Mouse (Mus musculus): ENCODE measurements around the gene Smurf1. TPM values are rescaled to one million over a fixed set of nuclear protein-coding genes. Genes with fewer than 3 reads are reported as not detected.

The Smurf1 gene
- 10 to 100 TPM; 15.7 to 20.2 TPM for total RNA-seq (2021)
- long read RNA-seq, experiment 1, full-length matches to known transcripts = 24 of 44 reads
- long read RNA-seq, experiment 1, partial matches to known transcripts = 3 of 44 reads
- long read RNA-seq, experiment 1, other reads (novel, unspliced or antisense) = 17 of 44 reads
- long read RNA-seq, experiment 2, full-length matches to known transcripts = 20 of 30 reads
- long read RNA-seq, experiment 2, partial matches to known transcripts = 3 of 30 reads
- long read RNA-seq, experiment 2, other reads (novel, unspliced or antisense) = 7 of 30 reads

DNA sequence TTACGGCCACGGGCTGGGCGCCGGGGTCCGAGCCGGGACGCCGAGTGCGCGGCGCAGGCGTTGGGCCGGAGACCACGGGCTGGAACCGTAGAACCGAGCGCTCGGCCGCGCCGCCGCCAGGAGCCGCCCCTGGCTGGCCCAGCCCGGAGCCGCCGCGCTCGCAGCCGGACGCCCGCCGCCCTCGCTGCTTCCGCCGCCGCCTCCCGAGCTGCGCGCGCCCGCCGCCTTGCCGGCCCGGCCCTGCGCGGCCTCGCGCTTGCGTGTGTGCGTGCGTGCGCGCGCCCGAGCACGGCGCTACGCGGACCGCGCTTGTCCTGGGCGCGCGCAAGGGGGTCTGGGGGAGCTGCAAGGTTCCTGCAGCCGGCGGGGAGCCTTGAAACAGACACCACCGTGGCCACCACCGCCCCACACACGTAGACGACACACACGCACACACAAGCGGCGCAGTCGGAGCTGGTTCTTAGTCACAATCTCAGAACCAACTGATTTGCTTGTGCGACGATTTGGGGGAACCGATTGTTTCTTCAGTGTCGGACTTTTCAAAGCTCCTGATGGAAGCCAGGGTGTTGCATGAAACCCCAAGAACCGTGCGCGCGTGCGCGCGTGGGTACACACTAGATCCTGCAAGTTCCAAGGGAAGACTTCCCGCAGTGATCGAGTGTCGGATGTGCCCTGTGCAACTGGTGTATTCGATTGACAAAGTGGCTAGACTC is at the start of gene Smurf1:
TSS of gene Smurf1 (minus strand) at position 209 of the 713 bp plus-strand sequence.
- DNase-seq = peak; percentile 89

DNA sequence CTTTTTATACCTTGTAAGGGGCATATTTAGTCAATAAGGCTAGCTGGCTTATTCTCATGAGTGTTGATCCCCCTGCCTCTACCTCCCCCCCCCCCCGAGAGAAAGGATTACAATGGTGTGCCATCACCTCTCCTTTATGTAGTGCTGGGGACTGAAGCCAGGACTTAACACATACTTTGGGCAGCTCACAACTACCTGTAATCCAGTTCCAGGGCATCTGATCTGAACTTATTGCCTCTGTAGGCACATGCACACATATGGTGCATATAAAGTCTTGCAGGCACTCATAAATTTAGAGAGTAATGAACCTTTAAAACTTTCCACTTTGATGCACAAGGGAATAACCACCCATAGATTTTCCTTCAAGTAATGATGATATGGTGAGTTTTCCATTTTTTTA is 48.6 kb upstream of the Smurf1 start:
- DNase-seq = no peak

DNA sequence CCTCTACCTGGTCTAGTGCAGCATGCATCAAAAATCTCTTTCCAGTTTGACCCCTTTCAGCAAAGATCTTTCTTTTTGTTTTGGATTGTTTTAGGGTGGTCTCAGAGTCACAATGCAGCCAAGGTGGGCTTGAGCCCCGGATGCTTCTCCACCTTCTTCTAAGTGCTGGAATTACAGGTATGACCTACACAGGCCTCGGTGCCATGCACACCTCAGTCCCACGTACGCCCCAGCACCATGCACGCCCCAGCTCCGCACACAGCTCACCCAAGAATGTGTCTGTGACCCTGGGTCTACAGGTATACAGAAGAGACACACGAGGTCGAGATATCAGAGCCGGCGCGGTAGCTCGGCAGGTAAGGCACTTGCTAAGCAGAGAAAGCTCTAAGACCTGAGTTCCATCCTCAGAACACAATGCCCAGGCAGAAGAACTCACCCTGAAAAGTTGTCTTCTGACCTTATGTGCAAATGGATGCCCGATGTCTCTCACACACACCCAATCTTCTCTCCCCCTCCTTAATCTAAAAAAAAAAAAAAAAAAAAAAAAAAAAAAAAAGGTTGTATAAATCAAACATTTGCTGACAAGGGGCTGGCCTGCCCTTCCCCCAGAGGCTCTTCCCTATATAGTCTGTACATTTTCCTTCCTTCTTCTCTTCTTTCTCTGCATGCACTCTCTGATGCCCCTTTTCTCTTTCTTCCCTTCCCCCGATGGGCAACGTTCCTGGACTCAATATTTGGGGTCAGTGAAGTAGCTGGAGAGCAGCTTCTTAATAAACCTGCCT is 43.4 kb upstream of the Smurf1 start:
- DNase-seq = no peak

DNA sequence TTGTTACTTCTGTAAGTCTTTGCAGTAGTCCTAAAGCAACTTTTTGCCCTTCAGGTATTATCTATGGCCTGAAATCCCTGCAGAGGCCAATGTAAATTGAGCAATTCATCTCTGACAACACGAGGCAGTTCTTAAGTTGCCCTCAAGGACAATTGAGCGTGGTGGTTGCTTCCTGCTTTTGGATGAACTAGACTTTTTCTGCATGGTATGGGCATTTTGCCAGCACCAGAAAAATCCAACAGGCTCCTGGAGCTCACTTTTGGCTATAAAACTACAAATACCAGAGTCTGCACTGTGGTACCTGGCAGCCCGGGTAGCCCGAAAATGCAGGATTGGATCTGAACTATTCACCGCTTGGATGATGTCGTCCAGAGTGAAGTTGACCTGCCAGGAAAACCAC is 39.9 kb upstream of the Smurf1 start:
- no peak for DNase-seq

DNA sequence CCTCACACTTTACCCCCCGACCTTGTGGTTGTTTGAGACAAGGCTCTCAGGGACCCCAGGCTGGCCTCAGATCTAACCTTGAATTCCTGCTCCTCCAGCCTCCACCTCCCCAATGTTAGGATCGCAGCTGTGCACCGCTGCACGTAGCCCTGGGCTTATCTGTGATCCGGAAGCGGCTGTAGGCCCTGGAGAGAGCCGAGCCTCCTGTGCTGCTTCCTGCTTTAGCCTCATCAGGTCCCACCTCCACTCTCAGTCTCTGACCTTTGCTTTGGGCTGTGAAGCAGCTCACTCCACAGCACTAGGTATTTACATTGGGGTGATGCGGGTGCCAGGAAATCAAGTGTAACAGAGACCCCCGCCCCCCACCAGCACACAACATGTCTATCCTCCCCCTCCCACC is 38.8 kb upstream of the Smurf1 start:
- DNase-seq = no peak

DNA sequence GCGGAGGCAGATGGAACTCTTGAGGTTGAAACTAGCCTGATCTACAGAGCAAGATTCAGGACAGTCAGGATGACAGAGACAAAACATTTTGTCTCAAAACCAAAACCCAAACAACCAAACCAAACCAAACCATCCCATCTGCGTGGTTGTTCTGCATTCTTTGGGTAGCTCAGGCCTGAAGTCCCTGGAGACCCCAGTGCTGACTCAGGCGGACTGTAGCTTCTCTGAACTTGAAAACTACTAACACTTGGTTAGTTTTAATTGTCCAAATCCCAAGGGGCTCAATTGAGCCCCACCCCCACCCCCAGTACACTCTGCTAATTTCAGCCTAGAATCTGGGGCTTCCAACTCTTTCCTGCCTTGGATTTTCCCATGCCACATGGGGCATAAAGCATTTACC is 37.7 kb upstream of the Smurf1 start:
- no peak for DNase-seq

DNA sequence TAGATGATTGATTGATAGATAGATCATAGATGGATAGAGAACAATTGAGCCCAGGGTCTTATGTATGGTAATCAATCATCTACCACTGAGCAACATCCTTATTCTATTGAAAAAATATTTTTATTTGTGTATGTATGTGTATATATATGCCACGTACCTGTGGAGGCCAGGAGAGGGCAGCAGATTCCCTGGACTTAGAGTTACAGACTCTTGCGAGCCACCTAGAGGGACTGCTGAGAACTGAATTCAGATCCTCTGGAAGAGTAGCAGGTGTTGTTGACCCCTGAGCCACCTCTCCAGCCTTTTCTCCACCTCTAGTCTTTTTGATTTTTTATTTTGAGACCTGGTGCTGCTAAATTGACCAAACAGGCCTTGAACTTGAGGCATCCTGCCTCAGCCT is 32.8 kb upstream of the Smurf1 start:
- DNase-seq = no peak

DNA sequence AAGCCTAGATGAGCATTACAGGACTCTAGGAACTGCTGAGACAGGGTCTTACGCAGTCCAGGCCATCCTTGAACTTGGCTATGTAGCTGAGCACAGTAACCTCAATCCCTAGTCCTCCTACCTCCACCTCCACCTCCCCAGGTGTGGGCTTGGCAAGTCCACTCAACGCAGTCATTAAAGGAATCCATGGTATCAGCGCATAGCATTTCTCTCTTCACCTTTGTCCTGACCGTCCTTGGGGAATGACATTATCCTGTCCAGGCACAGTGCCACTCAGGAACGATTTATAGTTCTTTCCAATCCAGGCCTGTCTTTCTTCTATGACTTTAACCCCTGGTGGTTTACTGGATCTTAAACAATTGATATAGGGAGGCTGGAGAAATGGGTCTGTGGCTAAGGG is 24.8 kb upstream of the Smurf1 start:
- DNase-seq = no peak

DNA sequence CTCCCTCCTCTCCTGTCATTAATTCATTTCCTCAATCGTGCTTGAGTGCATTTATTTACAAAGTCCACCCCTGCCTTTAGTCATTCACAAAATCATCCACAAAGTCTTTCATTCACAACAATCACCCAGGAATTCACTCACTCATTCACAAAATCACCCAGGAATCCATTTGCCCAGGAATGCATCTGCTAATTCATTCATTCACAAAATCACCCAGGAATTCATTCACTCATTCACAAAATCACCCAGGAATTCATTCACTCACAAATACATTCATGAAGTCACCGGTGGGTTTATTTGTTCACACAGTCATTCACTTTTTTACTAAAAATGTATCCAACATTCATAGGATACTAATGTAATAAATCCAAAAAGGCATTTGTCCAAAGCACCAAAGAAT is 24.4 kb upstream of the Smurf1 start:
- no peak for DNase-seq

DNA sequence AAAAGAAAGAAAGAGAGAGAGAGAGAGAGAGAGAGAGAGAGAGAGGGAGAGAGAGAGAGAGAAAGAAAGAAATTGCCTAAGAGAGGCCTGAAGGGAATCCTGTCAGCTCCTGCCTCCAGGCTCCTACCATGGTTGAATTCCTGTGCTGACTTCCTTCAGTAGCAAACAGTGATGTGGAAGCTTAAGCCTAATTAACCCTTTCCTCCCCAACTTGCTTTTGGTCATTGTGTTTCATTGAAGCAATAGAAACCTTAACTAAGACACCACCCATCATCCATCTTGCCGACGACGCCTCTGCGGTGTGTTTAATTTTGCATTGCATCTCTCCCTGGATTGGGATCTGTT is 23.4 kb upstream of the Smurf1 start:
- no peak for DNase-seq

DNA sequence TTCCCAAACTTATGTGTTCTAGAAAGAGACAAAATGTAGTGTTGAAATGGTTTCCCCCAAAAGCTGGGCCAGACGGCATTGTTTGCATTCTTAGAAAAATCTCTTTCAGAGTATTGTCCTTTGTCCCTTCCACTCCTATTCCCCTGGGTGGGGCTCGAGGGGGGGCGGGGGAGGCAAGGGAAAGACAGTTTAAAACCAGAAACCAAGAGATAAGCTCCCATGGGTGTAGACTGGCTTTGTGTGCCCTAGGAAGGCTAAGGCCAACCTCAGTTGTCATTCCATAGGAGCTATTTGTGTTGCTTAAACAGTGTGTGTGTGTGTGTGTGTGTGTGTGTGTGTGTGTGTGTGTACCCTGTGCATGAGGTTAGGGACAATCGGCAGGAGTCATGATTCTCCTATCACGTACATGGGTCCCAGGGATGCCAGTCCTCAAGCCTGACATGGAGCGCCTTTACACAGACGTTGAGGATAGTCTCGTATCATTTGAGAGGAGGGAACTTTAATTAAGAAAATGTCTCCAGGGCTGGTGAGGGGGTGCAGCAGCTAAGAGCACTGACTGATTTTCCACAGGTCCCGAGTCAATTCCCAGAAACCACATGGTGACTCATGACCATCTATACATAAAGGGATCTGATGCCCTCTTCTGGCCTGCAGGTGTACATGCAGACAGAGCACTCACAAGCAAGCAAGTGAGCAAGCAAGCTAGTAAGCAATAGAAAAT is 22.9 kb upstream of the Smurf1 start:
- no peak for DNase-seq

DNA sequence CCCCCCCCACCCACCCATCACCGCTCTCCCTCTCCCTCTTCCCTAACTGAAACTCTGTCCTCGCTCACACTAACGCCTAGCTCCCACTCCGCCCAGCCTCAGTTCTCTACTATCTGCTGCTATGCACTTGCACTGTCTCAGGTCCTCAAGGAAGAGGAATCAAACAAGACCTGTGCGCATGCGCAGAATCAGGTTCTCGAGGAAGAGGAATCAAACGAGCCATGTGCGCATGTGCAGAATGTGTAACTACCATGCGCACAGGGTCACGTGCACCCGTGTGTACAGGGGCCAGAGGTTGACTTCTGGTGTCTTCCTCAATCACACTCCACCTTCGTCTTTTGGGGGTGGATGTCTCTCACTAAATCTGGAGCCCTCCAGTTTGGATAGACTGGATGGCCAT is 21.9 kb upstream of the Smurf1 start:
- DNase-seq = no peak

DNA sequence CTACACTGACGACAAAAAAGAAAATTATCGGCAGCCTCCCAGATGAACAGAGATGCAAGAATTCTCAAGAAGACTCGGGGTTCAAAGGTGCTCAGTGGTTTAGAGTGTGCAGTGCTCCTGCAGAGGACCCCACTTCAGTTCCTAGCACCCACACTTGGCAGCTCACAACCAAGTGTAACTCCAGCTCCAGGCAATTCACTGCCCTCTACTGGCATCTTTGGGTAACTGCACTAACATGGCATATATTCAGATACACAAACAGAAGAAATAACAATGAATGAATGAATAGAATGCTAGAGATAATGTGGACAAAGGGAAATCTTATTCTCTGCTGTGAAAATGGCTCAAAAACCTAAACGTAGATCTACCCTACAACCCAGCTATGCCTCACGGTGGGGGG is 19.2 kb upstream of the Smurf1 start:
- DNase-seq = no peak

DNA sequence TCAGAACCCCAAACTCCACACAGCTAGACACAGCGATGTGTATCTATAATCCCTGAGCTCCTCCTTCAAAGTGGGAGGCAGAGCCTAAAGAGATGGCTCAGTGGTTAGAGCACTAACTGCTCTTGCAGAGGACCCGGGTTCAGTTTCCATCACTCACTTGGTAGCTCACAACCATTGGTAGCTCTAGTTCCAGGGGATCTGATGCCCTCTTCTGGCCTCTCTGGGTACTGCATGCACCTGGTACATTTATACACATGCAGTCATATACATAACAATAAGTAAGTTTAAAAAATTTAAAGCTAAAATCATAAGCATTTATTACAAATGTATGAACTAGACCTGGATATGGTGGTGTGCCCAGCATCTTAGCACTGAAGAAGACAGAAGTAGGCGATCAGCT is 17.6 kb upstream of the Smurf1 start:
- no peak for DNase-seq

DNA sequence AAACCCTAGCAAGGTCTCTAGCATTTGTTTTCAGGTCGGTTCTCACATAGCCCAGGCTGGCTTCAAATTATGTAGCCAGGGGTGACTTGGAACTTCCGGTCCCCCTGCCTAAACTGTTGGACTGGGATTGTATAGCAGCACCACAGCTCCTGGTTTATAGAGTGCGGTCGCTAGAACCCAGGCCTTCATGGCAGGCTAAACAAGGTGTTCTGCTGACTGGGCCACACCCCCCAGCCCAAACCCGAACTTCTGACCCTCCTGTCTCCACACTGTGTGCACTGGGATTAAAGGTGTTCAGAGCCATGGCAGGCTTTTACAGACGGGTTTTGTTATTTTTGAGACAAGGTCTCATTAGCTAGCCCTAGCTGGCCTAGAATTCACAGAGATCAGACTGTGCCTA is 13.5 kb upstream of the Smurf1 start:
- DNase-seq = no peak

DNA sequence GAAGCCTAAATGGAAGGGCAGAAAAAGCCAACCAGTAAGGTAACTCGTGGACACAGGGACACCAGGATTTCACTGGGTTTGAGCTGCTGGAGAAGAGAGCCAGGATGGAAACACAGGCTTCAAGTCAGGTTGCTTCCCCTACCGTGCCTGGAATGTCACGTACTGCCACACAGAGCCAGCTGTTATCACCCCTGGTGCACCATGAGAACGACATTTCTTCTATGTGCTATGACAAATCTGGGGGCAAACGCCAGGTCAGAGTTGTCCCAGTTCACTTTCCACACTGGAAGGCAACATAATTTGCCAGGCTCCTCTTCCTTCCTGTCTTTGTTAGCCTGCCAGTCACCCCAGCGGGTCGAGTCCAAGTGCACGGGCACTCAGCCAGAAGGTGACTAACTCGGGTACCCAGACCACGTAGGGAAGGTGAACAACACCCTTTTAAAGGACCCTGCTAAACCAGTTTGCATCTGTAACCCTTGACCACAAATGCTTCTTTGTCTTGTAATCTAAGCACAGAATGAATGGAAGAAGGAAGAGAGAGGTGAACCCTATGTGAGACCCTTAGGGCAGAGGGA is 13.0 kb upstream of the Smurf1 start:
- DNase-seq = peak; percentile 24

DNA sequence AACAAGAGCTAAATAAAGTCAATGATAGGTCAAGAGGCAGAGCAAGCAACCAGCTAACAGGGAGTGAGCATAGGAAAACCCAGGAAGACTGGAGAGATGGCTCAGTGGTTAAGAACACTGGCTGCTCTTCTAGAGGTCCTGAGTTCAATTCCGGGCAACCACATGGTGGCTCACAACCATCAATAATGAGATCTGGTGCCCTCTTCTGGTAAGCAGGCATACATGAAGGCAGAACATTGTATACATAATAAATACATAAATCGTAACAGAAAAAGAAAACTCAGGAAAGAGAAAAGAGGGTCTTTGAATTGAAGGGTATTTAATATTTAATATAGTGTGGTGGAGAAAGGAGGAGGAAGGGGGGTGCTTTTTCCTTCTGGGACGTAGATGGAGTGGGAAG is 5.6 kb upstream of the Smurf1 start:
- no peak for DNase-seq

DNA sequence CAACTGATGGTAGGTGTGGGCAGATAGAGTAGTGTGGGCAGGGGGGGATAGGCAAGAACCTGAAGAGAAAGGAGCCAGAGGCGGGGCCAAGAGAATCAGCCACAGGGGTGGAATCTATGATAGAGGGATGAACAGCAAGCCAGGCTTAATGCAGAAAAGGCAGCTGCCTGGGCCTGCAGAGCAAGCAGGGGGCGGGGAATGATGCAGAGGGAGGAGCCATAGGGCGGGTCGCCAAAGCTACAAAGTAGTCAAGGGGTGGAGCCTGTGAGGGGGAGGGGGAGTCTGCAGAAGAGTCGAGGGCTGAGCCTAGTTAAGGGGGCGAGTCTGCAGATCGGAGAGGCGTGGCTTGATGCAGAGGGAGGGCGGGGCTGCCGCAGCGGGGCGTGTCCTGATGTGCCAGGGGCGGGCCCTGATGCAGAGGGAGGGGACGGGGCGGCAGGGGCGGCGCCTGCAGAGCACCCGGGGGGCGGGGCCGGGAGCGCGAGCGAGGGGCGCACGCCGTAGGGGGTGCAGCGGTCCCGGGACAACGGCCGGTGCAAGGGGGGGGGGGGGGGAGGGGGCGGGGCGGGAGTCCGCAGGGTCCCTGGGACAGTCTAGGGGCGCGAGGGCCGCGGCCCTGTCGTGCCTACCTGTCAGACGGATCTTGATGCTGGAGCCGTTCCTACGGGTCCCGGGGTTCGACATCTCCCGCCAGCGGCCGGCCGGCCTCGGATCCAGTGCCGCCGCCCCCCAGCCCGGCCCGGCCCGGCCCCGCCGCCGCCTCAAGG is 592 bp downstream of the Smurf1 start:
- peak; percentile 90 for DNase-seq

DNA sequence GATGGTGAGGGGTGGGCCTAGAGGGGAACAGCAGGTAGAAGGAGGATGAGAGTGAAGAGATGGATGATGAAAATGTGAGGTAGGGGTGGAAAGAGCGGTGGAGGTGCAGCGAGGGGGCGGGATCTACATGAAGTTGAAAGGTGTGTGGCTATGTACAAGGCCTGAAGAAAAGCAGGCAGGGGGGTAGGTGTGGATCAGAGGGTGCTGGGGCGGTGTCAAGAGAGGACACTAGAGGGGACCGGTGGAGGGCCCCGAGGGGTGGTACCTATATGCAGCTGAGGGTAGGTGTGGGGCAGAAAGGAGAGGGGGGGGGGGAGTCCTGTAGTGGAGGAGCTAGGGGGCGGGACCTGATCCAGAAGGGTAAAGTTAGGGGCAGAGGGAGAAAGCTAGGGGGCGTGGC is 1.2 kb downstream of the Smurf1 start:
- no peak for DNase-seq

DNA sequence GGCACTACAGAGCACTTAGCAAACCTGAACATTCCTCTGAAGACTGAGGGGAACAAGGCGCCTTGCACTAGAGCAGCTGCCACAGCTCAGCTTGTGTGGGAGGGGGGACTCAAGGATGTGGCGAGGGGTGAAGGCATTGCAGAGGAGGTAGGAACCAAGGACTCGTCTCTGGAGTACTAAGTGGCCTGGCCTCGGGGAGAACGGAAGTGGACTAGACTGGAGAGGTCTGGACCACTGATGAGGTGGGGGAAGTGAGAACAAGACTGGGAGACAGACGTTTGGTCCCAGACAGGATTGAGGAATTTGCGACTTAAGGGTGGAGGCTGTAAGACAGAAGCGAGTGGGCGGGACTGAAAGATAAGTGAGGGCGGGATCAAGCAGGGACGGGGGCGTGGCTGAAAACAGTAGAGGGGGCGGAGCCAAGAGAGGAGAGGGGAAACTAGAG is 1.8 kb downstream of the Smurf1 start:
- DNase-seq = peak; percentile 48

DNA sequence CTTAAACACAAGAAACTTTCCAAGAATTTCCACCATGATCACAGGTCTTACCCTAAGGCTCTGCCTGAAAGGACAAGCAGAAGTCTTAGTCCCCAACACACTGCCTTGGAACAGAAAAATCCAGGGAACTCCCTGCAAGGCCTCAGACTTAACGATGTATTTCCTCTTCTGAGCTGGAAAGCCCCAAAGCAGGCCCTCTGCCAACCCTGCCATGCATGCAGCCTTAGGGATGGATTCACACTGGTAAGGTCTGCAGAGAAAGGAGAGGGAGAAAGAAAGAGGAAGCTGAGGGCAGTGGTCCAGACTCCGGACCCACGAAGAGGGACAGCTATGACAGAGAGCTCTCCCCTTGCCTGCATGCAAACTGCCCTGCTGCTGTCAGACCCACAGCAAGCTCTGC is 2.2 kb downstream of the Smurf1 start:
- DNase-seq = peak; percentile 26

DNA sequence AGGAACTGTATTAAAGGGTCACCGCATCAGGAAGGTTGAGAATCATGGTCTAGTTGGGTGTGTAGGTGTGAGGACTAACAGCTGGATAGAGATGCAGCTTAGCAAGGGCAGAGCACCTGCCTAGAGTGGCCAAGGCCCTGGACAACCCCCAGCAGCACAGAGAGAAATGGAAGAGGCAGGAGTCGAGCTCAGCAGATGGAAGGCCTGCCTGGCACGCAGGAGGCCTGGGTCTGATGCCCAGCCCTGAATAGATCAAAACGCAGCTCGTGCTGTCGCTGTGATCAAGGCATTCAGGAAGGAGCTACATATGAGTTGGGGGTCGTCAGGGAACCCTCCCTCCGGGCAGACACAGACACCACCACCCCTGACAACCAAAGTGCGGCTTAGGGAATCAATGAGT is 7.4 kb downstream of the Smurf1 start:
- no peak for DNase-seq

Measured in gastrocnemius, postnatal 10 days (tissue).